Mouse (Mus musculus): ENCODE results near the gene Eomes. TPM values are rescaled to one million over a fixed set of nuclear protein-coding genes. Genes with fewer than 3 reads are reported as not detected.
A peak's percentile ranks its signal among the peaks of the same experiment; 100 is the strongest.

The Eomes gene
- polyA plus RNA-seq, 1 experiment from 2014 or later = not detected

DNA sequence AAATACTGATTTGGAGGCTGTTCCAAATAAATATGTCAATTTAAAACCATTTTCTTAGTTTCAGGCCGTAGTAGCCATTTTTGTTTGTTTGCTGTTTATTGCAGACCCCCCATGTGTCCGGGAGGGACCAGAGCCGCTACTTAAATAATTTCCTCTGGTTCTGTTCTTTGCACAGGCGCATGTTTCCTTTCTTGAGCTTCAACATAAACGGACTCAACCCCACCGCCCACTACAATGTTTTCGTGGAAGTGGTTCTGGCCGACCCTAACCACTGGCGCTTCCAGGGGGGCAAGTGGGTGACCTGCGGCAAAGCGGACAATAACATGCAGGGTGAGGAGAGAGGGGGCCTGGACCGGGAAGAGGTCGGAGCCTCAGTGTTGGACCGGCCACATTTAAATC lies 2.3 kb downstream of the Eomes start:
- Histone ChIP-seq H3K4me2 (ENCODE audit: low read depth, low read length) (no peak overlapping the region), H3K9ac (replicated peaks) (no peak overlapping the region), H3K27ac (ENCODE audit: low read depth) (no peak overlapping the region), H3K4me1 (ENCODE audit: insufficient read depth) (peaks cover 9% of the 10 kb centered on the region; the same call in 1 of the 2 replicates), H3K4me3 (ENCODE audit: low read depth, low read length) (no peak overlapping the region), H3K36me3 (replicated peaks; ENCODE audit: insufficient read depth, low read length) (no peaks in the 10 kb centered on the region), H3K9me3 (ENCODE audit: low read length) (no peaks in the 10 kb centered on the region), H3K27me3 (ENCODE audit: insufficient read depth, low read length) (peaks cover 85% of the 10 kb centered on the region)
- TF ChIP-seq CTCF (IDR thresholded peaks at IDR 0.05; ENCODE audit: low read depth) (no peak), EP300 (IDR thresholded peaks at IDR 0.05; ENCODE audit: low read depth) (no peak)
- WGBS (ENCODE audit: insufficient replicate concordance) = 8% methylated on average over 14 of the region's 14 CpGs
- DNase-seq (no peak), ATAC-seq (no peak)

DNA sequence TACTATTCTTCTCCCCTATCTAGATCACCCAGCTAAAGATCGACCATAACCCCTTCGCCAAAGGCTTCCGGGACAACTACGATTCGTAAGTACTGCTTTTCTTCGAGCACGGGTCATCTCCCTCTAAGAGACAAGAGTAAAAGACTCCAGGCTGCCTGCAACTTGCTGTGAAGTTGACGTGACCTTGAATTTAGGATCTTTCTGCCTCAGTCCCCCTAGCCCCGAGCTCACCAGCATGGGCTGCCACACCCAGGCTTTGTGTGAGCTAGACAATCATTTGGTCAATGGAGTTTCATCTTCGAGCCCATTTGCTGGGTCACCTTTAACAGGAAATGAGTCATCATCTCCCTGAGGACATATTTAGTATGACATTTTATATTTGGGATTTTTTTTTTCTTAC lies 4.2 kb downstream of the Eomes start:
- no peak for ATAC-seq
- H3K4me1 ChIP-seq (ENCODE audit: insufficient read depth) = peaks cover 9% of the 10 kb centered on the region; the same call in 1 of the 2 replicates
- DNase-seq = no peak
- no peaks in the 10 kb centered on the region for H3K9me3 ChIP-seq (ENCODE audit: low read length)
- no peaks in the 10 kb centered on the region for H3K36me3 ChIP-seq (replicated peaks; ENCODE audit: insufficient read depth, low read length)
- no peak overlapping the region for H3K27ac ChIP-seq (ENCODE audit: low read depth)
- no peak for TF ChIP-seq CTCF (IDR thresholded peaks at IDR 0.05; ENCODE audit: low read depth)
- no peak for TF ChIP-seq EP300 (IDR thresholded peaks at IDR 0.05; ENCODE audit: low read depth)
- H3K9ac ChIP-seq (replicated peaks) = no peak overlapping the region
- WGBS (ENCODE audit: insufficient replicate concordance) = 67% methylated on average over 10 of the region's 10 CpGs
- H3K27me3 ChIP-seq (ENCODE audit: insufficient read depth, low read length) = peaks cover 86% of the 10 kb centered on the region
- no peak overlapping the region for H3K4me3 ChIP-seq (ENCODE audit: low read depth, low read length)
- H3K4me2 ChIP-seq (ENCODE audit: low read depth, low read length) = no peak overlapping the region

- TF ChIP-seq CTCF (IDR thresholded peaks at IDR 0.05; ENCODE audit: low read depth) = no peak
- TF ChIP-seq EP300 (IDR thresholded peaks at IDR 0.05; ENCODE audit: low read depth) = no peak
- 5% methylated on average over 32 of the region's 32 CpGs for WGBS (ENCODE audit: insufficient replicate concordance)
- H3K9me3 ChIP-seq (ENCODE audit: low read length) = no peaks in the 10 kb centered on the region
Observed at GRCm38 (mm10) chr9:118486361-118487095, 8.5 kb downstream of the Eomes start.

DNA sequence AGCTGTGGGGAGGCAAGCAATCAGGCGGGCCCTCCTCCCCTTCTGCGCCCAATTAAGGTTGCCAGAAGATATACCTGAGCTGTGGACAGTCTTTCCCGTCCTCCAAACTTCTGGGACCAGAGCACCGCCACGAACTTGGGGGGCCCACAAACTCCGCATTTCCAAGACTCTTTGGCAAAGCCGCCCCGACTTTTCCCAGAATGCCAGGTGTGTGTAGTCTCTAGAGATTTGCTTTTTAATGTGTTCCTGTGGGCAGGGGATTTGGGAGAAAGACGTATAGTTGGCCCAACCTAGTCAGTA lies 9.0 kb downstream of the Eomes start:
- Histone ChIP-seq H3K27ac (ENCODE audit: low read depth) (no peak overlapping the region), H3K4me2 (ENCODE audit: low read depth, low read length) (no peak overlapping the region), H3K27me3 (ENCODE audit: insufficient read depth, low read length) (peaks cover 63% of the 10 kb centered on the region), H3K9ac (replicated peaks) (no peak overlapping the region), H3K4me3 (ENCODE audit: low read depth, low read length) (no peak overlapping the region), H3K4me1 (ENCODE audit: insufficient read depth) (peaks cover 11% of the 10 kb centered on the region), H3K36me3 (replicated peaks; ENCODE audit: insufficient read depth, low read length) (no peaks in the 10 kb centered on the region), H3K9me3 (ENCODE audit: low read length) (no peaks in the 10 kb centered on the region)
- no peak for DNase-seq
- ATAC-seq = no peak
- WGBS (ENCODE audit: insufficient replicate concordance) = 4% methylated on average over 9 of the region's 9 CpGs
- TF ChIP-seq EP300 (IDR thresholded peaks at IDR 0.05; ENCODE audit: low read depth) (no peak), CTCF (IDR thresholded peaks at IDR 0.05; ENCODE audit: low read depth) (no peak)

More at GRCm38 (mm10) chr9:118486361-118487095, 8.5 kb downstream of the Eomes start:
- H3K36me3 ChIP-seq (replicated peaks; ENCODE audit: insufficient read depth, low read length) = no peaks in the 10 kb centered on the region
- no peak overlapping the region for H3K9ac ChIP-seq (replicated peaks)
- ATAC-seq (no peak), DNase-seq (no peak)
- H3K27ac ChIP-seq (ENCODE audit: low read depth) = no peak overlapping the region
- no peak overlapping the region for H3K4me3 ChIP-seq (ENCODE audit: low read depth, low read length)
- peaks cover 11% of the 10 kb centered on the region for H3K4me1 ChIP-seq (ENCODE audit: insufficient read depth)
- H3K4me2 ChIP-seq (ENCODE audit: low read depth, low read length) = no peak overlapping the region
- peaks cover 68% of the 10 kb centered on the region for H3K27me3 ChIP-seq (ENCODE audit: insufficient read depth, low read length)

- ATAC-seq = no peak
- peaks cover 58% of the 10 kb centered on the region for H3K27me3 ChIP-seq (ENCODE audit: insufficient read depth, low read length)
Observed at GRCm38 (mm10) chr9:118487636-118488035, 9.6 kb downstream of the Eomes start.

GRCm38 (mm10) chr9:118488138-118488895 lies 10.3 kb downstream of the Eomes start:
- peaks cover 11% of the 10 kb centered on the region for H3K4me1 ChIP-seq (ENCODE audit: insufficient read depth)
- peaks cover 58% of the 10 kb centered on the region for H3K27me3 ChIP-seq (ENCODE audit: insufficient read depth, low read length)
- no peak overlapping the region for H3K27ac ChIP-seq (ENCODE audit: low read depth)
- ATAC-seq = peak; percentile 59; the same call in 1 of the 2 replicates
- H3K9me3 ChIP-seq (ENCODE audit: low read length) = no peaks in the 10 kb centered on the region
- TF ChIP-seq CTCF (IDR thresholded peaks at IDR 0.05; ENCODE audit: low read depth) = peak; percentile 55
- TF ChIP-seq EP300 (IDR thresholded peaks at IDR 0.05; ENCODE audit: low read depth) = no peak
- WGBS (ENCODE audit: insufficient replicate concordance) = under 1% methylated on average over 28 of the region's 28 CpGs
- H3K9ac ChIP-seq (replicated peaks) = no peak overlapping the region
- H3K4me2 ChIP-seq (ENCODE audit: low read depth, low read length) = peak overlapping the region; percentile 73
- peak overlapping the region; percentile 42 for H3K4me3 ChIP-seq (ENCODE audit: low read depth, low read length)
- DNase-seq = peak; percentile 56
- H3K36me3 ChIP-seq (replicated peaks; ENCODE audit: insufficient read depth, low read length) = no peaks in the 10 kb centered on the region

More at GRCm38 (mm10) chr9:118487636-118488035, 9.6 kb downstream of the Eomes start:
- peak overlapping the region; percentile 73 for H3K4me2 ChIP-seq (ENCODE audit: low read depth, low read length)
- H3K9ac ChIP-seq (replicated peaks) = no peak overlapping the region
- no peak overlapping the region for H3K27ac ChIP-seq (ENCODE audit: low read depth)
- DNase-seq = no peak
- no peak for TF ChIP-seq CTCF (IDR thresholded peaks at IDR 0.05; ENCODE audit: low read depth)
- no peak for TF ChIP-seq EP300 (IDR thresholded peaks at IDR 0.05; ENCODE audit: low read depth)
- 1% methylated on average over 22 of the region's 22 CpGs for WGBS (ENCODE audit: insufficient replicate concordance)
- H3K36me3 ChIP-seq (replicated peaks; ENCODE audit: insufficient read depth, low read length) = no peaks in the 10 kb centered on the region
- H3K4me3 ChIP-seq (ENCODE audit: low read depth, low read length) = peak overlapping the region; percentile 42
- no peaks in the 10 kb centered on the region for H3K9me3 ChIP-seq (ENCODE audit: low read length)
- peaks cover 11% of the 10 kb centered on the region for H3K4me1 ChIP-seq (ENCODE audit: insufficient read depth)

Measured in liver, postnatal 0 days (tissue).